Mouse (Mus musculus) intestine, postnatal 0 days (tissue): ENCODE measurements at regions not wholly inside any gene's neighbourhood (a gene's known extent, or its start where the extent isn't known, plus 50 kb on each side); places are given as distances from the start of the nearest gene placed in this dataset.

Experiments used
- ATAC-seq: fragments of 200-750 bp; cut with Nextera tagmentation; 2 replicates; pipeline ENCODE4 v1.8.0; 2017; ENCODE audit warnings: mild to moderate bottlenecking, moderate TSS enrichment, moderate library complexity
- H3K27ac ChIP-seq: fragments of 300-500 bp; sonication (generic); 2 replicates; pipeline ENCODE4 v1.5.1; 2014; ENCODE audit warnings: mild to moderate bottlenecking, low read depth, low read length, moderate library complexity
- H3K27me3 ChIP-seq: fragments of 300-500 bp; sonication (generic); replicated peaks from 2 replicates; pipeline ENCODE4 v1.6.1; 2014; ENCODE audit warnings: low read length, mixed read lengths; ENCODE audit not compliant: control insufficient read depth, insufficient read depth
- H3K36me3 ChIP-seq: fragments of 300-500 bp; sonication (generic); 2 replicates; pipeline ENCODE4 v1.6.1; 2014; ENCODE audit warnings: mild to moderate bottlenecking, moderate library complexity; ENCODE audit not compliant: control insufficient read depth, insufficient read depth
- H3K4me1 ChIP-seq: fragments of 300-500 bp; sonication (generic); replicated peaks from 2 replicates; pipeline ENCODE4 v1.6.1; 2014; ENCODE audit warnings: antibody characterized with exemption, low read length, mixed read lengths; ENCODE audit not compliant: control insufficient read depth, insufficient read depth
- H3K4me2 ChIP-seq: fragments of 300-500 bp; sonication (generic); replicated peaks from 2 replicates; pipeline ENCODE4 v1.6.1; 2014; ENCODE audit warnings: low read depth, mild to moderate bottlenecking, moderate library complexity
- H3K4me3 ChIP-seq: fragments of 300-500 bp; sonication (generic); 2 replicates; pipeline ENCODE4 v1.5.1; 2014; ENCODE audit warnings: low read depth, low read length
- H3K9ac ChIP-seq: fragments of 300-500 bp; sonication (generic); 2 replicates; pipeline ENCODE4 v1.6.1; 2014; ENCODE audit warnings: mild to moderate bottlenecking, low read depth, low read length
- H3K9me3 ChIP-seq: fragments of 300-500 bp; sonication (generic); 2 replicates; pipeline ENCODE4 v1.6.1; 2016; ENCODE audit warnings: mixed run types; ENCODE audit not compliant: control insufficient read depth
- CTCF ChIP-seq: sonication (generic); IDR thresholded peaks from 2 replicates; pipeline ENCODE4 v1.5.1; 2016; ENCODE audit warnings: low read depth, mild to moderate bottlenecking, control low read depth, antibody characterized with exemption, moderate library complexity
- WGBS: fragments of 180-500 bp; shearing (Covaris S2); extraction: QIAGEN DNeasy Blood & Tissue Kit; methylation state at CpG from one replicate; pipeline ENCODE4 v1.1.7; 2014; 5-methylcytosine and 5-hydroxymethylcytosine counted together

GRCm38 (mm10) chr7:124593462-124593861 is 610.8 kb downstream of the Hs3st4 start:
- ATAC-seq, result no peak
- Histone ChIP-seq H3K36me3 (no peaks in the 10 kb centered on the region), H3K4me1 (no peaks in the 10 kb centered on the region), H3K4me2 (no peak overlapping the region), H3K27me3 (no peaks in the 10 kb centered on the region), H3K4me3 (no peak overlapping the region), H3K9me3 (no peaks in the 10 kb centered on the region), H3K9ac (no peak overlapping the region), H3K27ac (no peak overlapping the region)
- TF ChIP-seq CTCF, result no peak

GRCm38 (mm10) chr7:124600767-124601166 is 618.1 kb downstream of the Hs3st4 start:
- 93% methylated on average over 6 of the region's 6 CpGs for WGBS

DNA sequence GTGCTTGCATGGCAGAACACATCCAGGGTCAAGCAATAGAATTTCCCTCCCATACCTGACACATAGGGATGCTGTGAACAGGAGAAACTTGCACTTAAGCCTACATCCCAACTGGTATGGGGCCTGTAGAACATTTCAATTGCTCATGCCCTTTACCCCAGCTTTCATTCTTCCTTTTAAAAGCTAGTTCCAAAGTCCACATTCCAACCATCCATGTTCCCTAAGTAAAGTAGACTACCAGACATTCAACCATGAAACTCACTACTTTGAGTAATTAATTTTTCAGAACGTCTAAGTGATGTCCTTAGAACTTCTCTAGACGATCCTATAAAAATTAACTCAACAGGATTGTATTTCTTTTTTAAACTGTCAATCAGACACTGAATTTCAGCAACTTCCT is 621.9 kb downstream of the Hs3st4 start:
- no peak for TF ChIP-seq CTCF
- H3K4me1 ChIP-seq, result 0 out of 2 replicates have a peak, but pooled peaks cover 6% of the 10 kb centered on the region
- 67% methylated on average over 2 of the region's 2 CpGs for WGBS
- no peak overlapping the region for H3K27ac ChIP-seq
- no peaks in the 10 kb centered on the region for H3K27me3 ChIP-seq
- H3K9me3 ChIP-seq, result no peaks in the 10 kb centered on the region
- no peak overlapping the region for H3K4me3 ChIP-seq
- no peak overlapping the region for H3K9ac ChIP-seq
- H3K4me2 ChIP-seq, result no peak overlapping the region
- H3K36me3 ChIP-seq, result no peaks in the 10 kb centered on the region
- ATAC-seq, result no peak

More at GRCm38 (mm10) chr7:124600767-124601166, 618.1 kb downstream of the Hs3st4 start:
- H3K36me3 ChIP-seq, result no peaks in the 10 kb centered on the region
- no peak for TF ChIP-seq CTCF
- no peaks in the 10 kb centered on the region for H3K4me1 ChIP-seq
- H3K4me2 ChIP-seq, result no peak overlapping the region
- H3K9ac ChIP-seq, result no peak overlapping the region
- H3K27ac ChIP-seq, result no peak overlapping the region
- H3K4me3 ChIP-seq, result no peak overlapping the region
- ATAC-seq, result no peak
- no peaks in the 10 kb centered on the region for H3K9me3 ChIP-seq
- H3K27me3 ChIP-seq, result no peaks in the 10 kb centered on the region

DNA sequence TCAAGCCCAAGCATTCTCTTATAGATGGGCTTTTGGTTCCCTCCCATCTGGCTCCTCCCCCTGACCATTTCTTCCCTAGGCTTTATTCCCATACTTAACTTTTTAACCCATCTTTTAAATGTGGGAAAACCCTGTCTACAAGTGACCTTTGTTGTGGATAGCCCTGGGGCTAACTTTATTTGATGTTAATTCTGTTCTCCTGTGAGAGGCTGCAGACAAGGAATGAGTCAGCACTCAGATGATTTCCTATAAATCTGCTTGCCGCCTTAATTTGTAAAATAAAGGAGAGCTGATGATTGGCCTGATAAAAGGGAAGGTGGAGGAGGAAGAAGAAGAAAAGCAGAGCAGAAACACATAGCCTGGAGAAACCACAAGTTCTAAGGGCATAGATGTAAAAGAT is 623.3 kb downstream of the Hs3st4 start:
- Histone ChIP-seq H3K27ac (no peak overlapping the region), H3K36me3 (no peaks in the 10 kb centered on the region), H3K4me1 (0 out of 2 replicates have a peak, but pooled peaks cover 6% of the 10 kb centered on the region), H3K4me2 (no peak overlapping the region), H3K27me3 (no peaks in the 10 kb centered on the region), H3K9ac (no peak overlapping the region), H3K4me3 (no peak overlapping the region), H3K9me3 (no peaks in the 10 kb centered on the region)
- no peak for ATAC-seq
- 62% methylated on average over 1 of the region's 1 CpGs for WGBS
- TF ChIP-seq CTCF, result no peak

DNA sequence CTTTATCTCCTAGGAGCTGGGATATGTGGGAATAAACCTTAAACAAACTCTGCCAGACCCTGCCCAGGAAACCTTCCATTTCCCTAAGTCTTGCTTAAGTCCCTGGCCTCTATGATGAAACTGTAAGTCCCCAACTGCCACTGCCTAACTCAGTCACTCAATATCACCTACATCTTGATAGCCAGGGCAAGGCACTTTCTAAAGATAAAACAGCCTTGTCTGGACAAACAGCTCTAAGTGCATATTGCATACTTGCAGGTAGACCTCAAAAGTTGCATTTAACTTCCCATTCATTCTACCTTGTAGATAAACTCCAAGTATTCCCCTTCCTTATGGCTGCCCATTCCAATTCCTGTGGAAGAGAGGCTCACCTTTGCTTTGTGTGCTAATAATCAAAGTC is 624.4 kb downstream of the Hs3st4 start:
- no peak overlapping the region for H3K4me3 ChIP-seq
- no peak overlapping the region for H3K4me2 ChIP-seq
- H3K9me3 ChIP-seq, result no peaks in the 10 kb centered on the region
- no peak overlapping the region for H3K9ac ChIP-seq
- no peaks in the 10 kb centered on the region for H3K36me3 ChIP-seq
- no peak for TF ChIP-seq CTCF
- ATAC-seq, result no peak; the same call in 1 of the 2 replicates
- H3K27ac ChIP-seq, result no peak overlapping the region
- H3K4me1 ChIP-seq, result 0 out of 2 replicates have a peak, but pooled peaks cover 6% of the 10 kb centered on the region
- no peaks in the 10 kb centered on the region for H3K27me3 ChIP-seq

GRCm38 (mm10) chr7:124610437-124610836 is 627.8 kb downstream of the Hs3st4 start:
- H3K4me3 ChIP-seq, result no peak overlapping the region
- H3K4me2 ChIP-seq, result no peak overlapping the region
- no peak for TF ChIP-seq CTCF
- H3K4me1 ChIP-seq, result 0 out of 2 replicates have a peak, but pooled peaks cover 6% of the 10 kb centered on the region
- no peaks in the 10 kb centered on the region for H3K36me3 ChIP-seq
- H3K27ac ChIP-seq, result no peak overlapping the region; the same call in 1 of the 2 replicates
- 46% methylated on average over 3 of the region's 3 CpGs for WGBS
- no peak overlapping the region for H3K9ac ChIP-seq
- H3K9me3 ChIP-seq, result no peaks in the 10 kb centered on the region
- H3K27me3 ChIP-seq, result no peaks in the 10 kb centered on the region
- ATAC-seq, result peak; percentile 66; the same call in 1 of the 2 replicates

DNA sequence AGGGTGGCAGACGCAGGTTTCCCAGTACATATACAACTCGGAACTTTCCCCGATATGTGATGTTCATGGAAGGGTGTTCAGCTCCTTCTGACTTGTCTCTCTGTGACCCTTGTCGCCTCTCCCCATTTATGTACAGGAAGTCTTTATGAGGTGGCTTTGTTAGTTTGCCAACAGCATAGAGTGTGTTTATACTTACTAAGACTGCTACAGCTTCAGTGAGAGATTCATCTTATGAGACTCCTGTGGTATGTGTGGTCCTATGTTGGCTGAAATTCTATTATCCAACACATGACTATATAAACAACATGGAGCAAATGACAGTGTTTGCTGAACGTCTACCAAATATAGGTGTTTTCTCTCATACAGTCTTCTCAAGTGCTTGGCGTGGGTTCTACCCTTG is 664.5 kb downstream of the Hs3st4 start:
- no peak overlapping the region for H3K27ac ChIP-seq
- 65% methylated on average over 6 of the region's 6 CpGs for WGBS
- H3K9me3 ChIP-seq, result no peaks in the 10 kb centered on the region
- H3K4me2 ChIP-seq, result no peak overlapping the region
- TF ChIP-seq CTCF, result no peak
- no peak for ATAC-seq
- H3K9ac ChIP-seq, result no peak overlapping the region
- H3K4me1 ChIP-seq, result no peaks in the 10 kb centered on the region
- H3K36me3 ChIP-seq, result no peaks in the 10 kb centered on the region
- no peaks in the 10 kb centered on the region for H3K27me3 ChIP-seq
- H3K4me3 ChIP-seq, result no peak overlapping the region
